Mouse (Mus musculus) midbrain, embryonic 12.5 days (tissue): ENCODE measurements around the gene Lin9. TPM values are rescaled to one million over a fixed set of nuclear protein-coding genes. Genes with fewer than 3 reads are reported as not detected.
A peak's percentile ranks its signal among the peaks of the same experiment; 100 is the strongest.

Source experiments
- ATAC-seq: fragments of 200-750 bp; cut with Nextera tagmentation; 2 replicates; pipeline ENCODE4 v1.8.0; 2017; ENCODE audit warnings: low read depth, moderate TSS enrichment, moderate library complexity; ENCODE audit not compliant: low FRiP score
- H3K27ac ChIP-seq: fragments of 300-500 bp; sonication (generic); replicated peaks from 2 replicates; pipeline ENCODE4 v1.5.1; 2016; ENCODE audit warnings: mild to moderate bottlenecking
- H3K27me3 ChIP-seq: fragments of 300-500 bp; sonication (generic); 2 replicates; pipeline ENCODE4 v1.6.1; 2016; ENCODE audit warnings: mild to moderate bottlenecking
- H3K36me3 ChIP-seq: fragments of 300-500 bp; sonication (generic); 2 replicates; pipeline ENCODE4 v1.6.1; 2016
- H3K4me1 ChIP-seq: fragments of 300-500 bp; sonication (generic); 2 replicates; pipeline ENCODE4 v1.6.1; 2016
- H3K4me2 ChIP-seq: fragments of 300-500 bp; sonication (generic); replicated peaks from 2 replicates; pipeline ENCODE4 v1.6.1; 2016; ENCODE audit warnings: mild to moderate bottlenecking, moderate library complexity
- H3K4me3 ChIP-seq: fragments of 300-500 bp; sonication (generic); 2 replicates; pipeline ENCODE4 v1.5.1; 2016; ENCODE audit warnings: mild to moderate bottlenecking
- H3K9ac ChIP-seq: fragments of 300-500 bp; sonication (generic); replicated peaks from 2 replicates; pipeline ENCODE4 v1.6.1; 2016; ENCODE audit warnings: mild to moderate bottlenecking, moderate library complexity
- H3K9me3 ChIP-seq: fragments of 300-500 bp; sonication (generic); 2 replicates; pipeline ENCODE4 v1.6.1; 2016; ENCODE audit warnings: mild to moderate bottlenecking
- WGBS: fragments of 180-500 bp; shearing (Covaris S2); methylation state at CpG from one replicate; pipeline ENCODE4 v1.1.7; 2016; 5-methylcytosine and 5-hydroxymethylcytosine counted together
- polyA plus RNA-seq: library from polyadenylated mRNA; unstranded; fragments of >200 nt; fragmentation: Nextera tagmentation; extraction: Ambion mirVana; gene quantifications from 2 replicates; pipeline ENCODE4 v1.2.1, GENCODE M21; 2016

The Lin9 gene
- polyA plus RNA-seq, 1 experiment from 2014 or later, result 25.9 TPM

DNA sequence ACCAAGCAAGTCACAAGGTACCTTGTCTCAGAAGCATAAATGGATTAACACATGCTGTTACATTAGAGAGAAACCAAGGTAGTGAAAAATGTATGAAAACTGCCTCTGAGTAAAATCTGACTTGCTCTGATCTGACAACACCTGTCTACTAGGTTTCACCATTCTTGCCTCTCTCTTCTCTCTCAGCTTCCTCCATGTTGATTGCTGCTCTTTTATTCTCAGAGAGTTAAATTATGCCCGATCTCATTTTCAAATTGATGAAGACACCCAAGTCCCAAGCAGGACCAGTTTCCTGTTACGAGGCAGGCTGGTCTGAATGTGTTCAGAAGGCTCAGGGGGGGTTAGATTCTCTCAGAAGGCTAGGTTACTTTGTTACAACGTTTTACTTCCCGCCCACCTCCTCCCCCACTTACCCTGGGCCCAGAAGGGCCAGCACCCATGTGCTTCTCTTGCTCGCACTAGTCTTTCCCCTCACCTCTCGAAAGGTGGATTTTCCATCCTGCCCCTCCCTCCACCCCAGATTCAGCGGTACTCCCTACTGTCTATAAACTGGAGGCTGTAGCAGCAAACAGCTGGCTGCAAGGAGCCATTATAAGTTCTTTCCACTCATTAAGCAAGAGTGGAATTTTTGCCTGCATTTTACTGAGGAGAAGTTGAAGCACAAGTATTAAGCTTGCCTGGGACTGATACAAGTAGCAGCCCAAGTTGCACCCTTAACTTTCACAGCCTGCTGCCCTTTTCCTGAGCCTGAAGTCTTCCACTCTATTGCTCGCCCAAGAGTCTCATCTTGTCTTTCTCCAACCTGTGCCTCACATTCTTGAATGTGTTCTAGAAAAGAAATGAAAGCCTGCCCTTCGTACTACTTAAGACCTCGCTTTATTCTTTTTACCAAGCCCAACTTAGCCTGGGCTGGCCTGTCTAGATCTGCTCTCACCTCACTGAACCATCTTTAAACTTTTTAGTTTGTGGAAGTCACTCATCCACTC lies 1.2 kb upstream of the Lin9 start:
- no peak overlapping the region for H3K27ac ChIP-seq

DNA sequence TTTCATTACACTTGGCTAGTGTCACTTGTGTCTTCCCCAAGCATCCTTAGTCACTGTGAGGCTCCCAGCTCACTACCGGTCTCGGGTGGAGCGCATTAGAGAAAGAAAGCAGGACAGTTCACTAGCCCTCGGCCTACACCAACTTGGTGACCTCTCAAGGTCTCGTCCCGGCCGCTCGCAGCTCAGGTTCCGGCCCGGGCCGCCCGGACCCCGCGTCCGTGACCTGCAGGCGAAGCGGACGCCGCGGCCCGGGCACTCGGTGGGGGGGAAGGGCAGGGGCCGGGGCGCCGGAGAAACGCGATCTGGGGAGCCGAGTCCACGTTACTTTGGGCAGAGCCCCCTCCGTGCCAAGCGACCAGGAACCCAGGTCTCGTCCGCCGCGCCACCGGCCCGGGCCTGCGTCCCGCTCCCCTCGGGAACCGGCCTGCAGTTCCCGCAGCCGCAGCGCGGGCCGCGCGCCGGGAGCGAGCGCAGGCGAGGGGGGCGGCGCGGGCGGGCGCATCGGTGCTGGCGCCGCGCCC lies 285 bp upstream of the Lin9 start:
- Histone ChIP-seq H3K9me3 (no peaks in the 10 kb centered on the region), H3K27ac (peak overlapping the region; percentile 94), H3K4me2 (peak overlapping the region; percentile 88), H3K36me3 (no peaks in the 10 kb centered on the region), H3K9ac (peak overlapping the region; percentile 96), H3K27me3 (no peaks in the 10 kb centered on the region), H3K4me1 (peaks cover 24% of the 10 kb centered on the region), H3K4me3 (peak overlapping the region; percentile 97)
- 0% methylated on average over 42 of the region's 61 CpGs for WGBS
- ATAC-seq, result peak; percentile 79

More for the DNA sequence above, 1.2 kb upstream of the Lin9 start:
- WGBS, result 45% methylated on average over 10 of the region's 10 CpGs
- H3K27me3 ChIP-seq, result no peaks in the 10 kb centered on the region
- ATAC-seq, result no peak
- H3K9me3 ChIP-seq, result no peaks in the 10 kb centered on the region
- H3K9ac ChIP-seq, result peak overlapping the region; percentile 96
- H3K4me1 ChIP-seq, result peaks cover 24% of the 10 kb centered on the region
- peak overlapping the region; percentile 88 for H3K4me2 ChIP-seq
- no peaks in the 10 kb centered on the region for H3K36me3 ChIP-seq
- peak overlapping the region; percentile 97 for H3K4me3 ChIP-seq

DNA sequence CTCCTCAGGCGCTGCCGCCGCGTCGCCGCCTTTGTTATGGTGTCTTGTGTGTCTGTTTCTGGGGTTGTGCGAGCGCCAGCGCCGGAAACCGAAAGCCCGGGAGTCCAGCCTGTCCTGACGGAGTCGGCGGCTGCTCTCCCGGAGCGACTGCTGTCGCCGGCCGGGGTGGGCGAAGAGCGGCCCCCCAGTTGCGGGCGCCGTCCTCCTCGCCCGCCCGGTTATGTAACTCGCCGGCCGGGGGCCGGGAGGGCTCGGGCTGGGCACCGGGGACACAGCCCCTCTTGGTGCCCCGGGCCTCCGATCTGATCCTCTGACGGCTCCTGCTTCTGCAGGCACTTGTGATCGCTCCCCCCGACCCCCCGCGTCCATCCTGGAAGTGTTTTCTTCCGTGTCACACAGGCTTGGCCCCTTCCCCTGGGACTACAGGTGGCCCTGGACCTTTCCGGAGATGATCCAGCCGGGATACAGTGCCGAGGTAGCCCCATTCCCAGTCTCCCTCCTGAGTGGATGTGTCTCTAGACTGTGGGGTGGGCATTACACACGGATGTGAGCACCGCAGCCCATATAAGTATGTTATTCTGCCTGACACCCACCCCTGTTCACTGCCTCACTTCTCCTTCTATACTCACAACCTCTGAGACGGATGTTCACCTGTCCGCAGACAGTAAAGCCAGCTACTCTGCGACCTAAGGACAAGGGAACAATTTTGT lies 723 bp downstream of the Lin9 start:
- H3K36me3 ChIP-seq, result no peaks in the 10 kb centered on the region
- peak; percentile 51 for ATAC-seq
- peak overlapping the region; percentile 94 for H3K27ac ChIP-seq
- no peaks in the 10 kb centered on the region for H3K27me3 ChIP-seq
- peaks cover 24% of the 10 kb centered on the region for H3K4me1 ChIP-seq
- peak overlapping the region; percentile 96 for H3K9ac ChIP-seq
- H3K4me2 ChIP-seq, result peak overlapping the region; percentile 88
- no peaks in the 10 kb centered on the region for H3K9me3 ChIP-seq
- WGBS, result 4% methylated on average over 44 of the region's 50 CpGs
- peak overlapping the region; percentile 97 for H3K4me3 ChIP-seq

DNA sequence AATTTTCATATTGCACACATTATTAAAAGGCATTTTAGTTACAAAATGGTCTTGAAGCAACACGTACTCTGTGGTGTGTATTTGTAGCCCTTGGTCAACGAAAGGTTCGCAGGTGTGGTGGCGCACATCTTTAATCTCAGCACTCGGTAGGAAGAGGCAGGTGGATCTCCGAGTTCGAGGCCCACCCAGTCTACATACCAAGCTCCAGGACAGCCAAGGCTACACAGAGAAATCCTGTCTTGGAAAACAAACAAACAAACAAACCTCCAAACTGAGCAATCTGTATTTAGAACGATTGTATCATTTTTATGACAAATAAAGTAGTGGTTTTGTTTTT lies 1.2 kb downstream of the Lin9 start:
- Histone ChIP-seq H3K4me2 (peak overlapping the region; percentile 88), H3K4me1 (peaks cover 24% of the 10 kb centered on the region), H3K36me3 (no peaks in the 10 kb centered on the region), H3K9me3 (no peaks in the 10 kb centered on the region), H3K4me3 (peak overlapping the region; percentile 97), H3K9ac (peak overlapping the region; percentile 96; the same call in 1 of the 2 replicates), H3K27ac (no peak overlapping the region), H3K27me3 (no peaks in the 10 kb centered on the region)
- WGBS, result 85% methylated on average over 8 of the region's 8 CpGs
- no peak for ATAC-seq

DNA sequence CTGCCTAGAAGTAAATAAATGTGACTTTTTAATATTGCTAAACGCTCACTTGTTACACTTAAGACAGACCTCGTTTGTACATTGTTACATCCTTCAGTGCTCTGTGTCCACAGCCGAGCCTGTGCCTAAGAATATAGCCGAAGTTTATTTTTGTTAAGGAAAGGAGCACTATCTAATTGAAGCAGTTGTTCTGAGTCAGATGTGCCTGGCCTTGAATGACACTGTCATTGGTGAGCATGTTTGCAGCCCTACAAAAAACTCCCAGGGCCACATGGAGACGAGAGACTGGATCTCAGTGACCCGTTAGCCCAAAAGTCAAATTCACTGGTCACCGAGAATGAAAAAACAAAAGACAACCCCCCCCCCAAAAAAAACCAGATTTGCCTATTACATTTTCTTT lies 50.3 kb downstream of the Lin9 start:
- H3K4me3 ChIP-seq, result no peak overlapping the region
- H3K4me2 ChIP-seq, result no peak overlapping the region
- peaks cover 40% of the 10 kb centered on the region for H3K36me3 ChIP-seq
- ATAC-seq, result no peak
- 90% methylated on average over 7 of the region's 7 CpGs for WGBS
- no peak overlapping the region for H3K27ac ChIP-seq
- no peak overlapping the region for H3K9ac ChIP-seq
- H3K4me1 ChIP-seq, result no peaks in the 10 kb centered on the region
- no peaks in the 10 kb centered on the region for H3K9me3 ChIP-seq
- peaks cover 21% of the 10 kb centered on the region for H3K27me3 ChIP-seq

DNA sequence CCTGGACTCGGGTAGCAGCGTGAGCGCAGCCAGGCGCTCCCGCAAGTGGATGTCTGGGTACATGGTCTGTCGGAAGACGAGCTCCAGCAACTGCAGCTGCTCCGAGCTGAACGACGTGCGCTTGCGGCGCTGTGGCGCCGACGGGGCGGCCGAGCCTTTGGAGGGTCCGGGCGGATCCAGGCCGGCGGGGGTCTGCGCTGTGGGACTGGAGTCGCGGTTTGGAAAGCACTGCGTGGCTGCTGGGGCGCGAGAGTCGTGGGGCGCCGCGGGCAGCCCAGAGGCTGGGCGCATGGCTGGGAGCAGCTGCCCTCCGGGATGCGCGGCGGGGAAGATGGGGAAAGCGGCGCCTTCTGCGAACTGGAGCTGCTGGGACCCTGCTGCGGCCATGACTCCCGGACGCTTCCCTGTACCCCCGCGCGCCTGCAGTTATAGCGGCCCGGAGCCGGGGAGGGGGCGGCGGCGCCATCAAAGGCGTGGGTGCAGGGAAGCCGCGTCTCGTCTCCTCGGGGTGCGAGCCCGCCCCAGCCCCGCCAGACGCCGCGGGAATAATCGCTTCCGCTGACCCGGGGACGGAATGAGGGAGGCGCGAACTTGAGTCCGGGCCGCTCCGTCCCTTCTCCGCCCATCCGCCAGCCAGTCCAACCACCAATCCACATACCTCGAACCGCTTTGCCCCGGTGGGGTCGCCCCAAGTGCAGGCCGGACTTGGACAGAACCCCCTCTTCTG lies 55.8 kb downstream of the Lin9 start, which contains the start of gene Mixl1:
TSS of gene Mixl1 (minus strand) at position 409 of the 727 bp plus-strand sequence.
- Histone ChIP-seq H3K9me3 (no peaks in the 10 kb centered on the region), H3K4me3 (peak within 1 kb of the TSS; percentile 46), H3K4me1 (peaks cover 10% of the 10 kb centered on the region), H3K36me3 (peaks cover 5% of the 10 kb centered on the region; the same call in 1 of the 2 replicates), H3K4me2 (peak within 1 kb of the TSS; percentile 60), H3K9ac (peak within 1 kb of the TSS; percentile 15; the same call in 1 of the 2 replicates), H3K27me3 (peaks cover 51% of the 10 kb centered on the region), H3K27ac (no peak within 1 kb of the TSS)
- 2% methylated on average over 77 of the region's 79 CpGs for WGBS
- ATAC-seq, result peak; percentile 47; the same call in 1 of the 2 replicates

DNA sequence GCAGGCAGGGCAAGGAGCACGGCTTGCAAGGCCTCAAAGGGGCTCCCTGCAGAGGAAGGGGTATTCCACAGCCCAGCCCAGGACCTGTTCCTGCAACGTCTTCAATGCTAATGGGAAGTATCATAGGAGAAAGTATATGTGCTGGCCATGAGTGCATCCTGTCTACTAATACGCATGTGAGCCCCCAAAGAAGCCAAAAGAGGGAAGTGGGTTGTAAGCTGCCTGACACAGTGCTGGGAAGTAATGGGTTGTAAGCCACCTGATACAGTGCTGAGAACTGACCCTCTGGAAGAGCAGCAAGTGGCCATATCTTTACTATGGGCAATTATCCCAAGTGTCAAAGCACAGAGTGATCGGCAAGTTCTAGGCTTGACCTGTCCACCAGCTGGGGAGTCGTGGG lies 57.1 kb downstream of the Lin9 start:
- Histone ChIP-seq H3K27ac (no peak overlapping the region), H3K4me3 (no peak overlapping the region), H3K27me3 (peaks cover 51% of the 10 kb centered on the region), H3K36me3 (no peaks in the 10 kb centered on the region), H3K9ac (no peak overlapping the region), H3K4me1 (peaks cover 10% of the 10 kb centered on the region), H3K4me2 (no peak overlapping the region), H3K9me3 (no peaks in the 10 kb centered on the region)
- no peak for ATAC-seq
- 52% methylated on average over 5 of the region's 5 CpGs for WGBS

DNA sequence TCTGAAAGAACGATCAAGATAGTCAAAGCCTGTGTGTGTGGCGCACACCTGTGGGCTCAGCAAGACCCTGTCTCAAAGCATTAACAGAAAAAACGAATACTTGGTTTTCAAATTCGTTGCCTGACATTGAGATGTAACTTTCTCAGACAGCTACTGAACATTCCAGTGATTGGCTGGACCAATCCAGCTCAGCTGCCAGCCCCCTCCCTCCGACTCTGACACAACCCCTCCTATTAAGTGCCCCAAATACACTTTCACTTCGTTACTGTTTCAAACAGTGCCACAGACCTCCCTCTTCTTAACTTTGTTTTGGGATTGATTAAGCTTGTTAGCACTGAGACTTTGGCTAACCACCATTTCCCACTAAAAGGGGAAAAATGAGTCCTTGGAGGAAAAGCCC lies 62.5 kb downstream of the Lin9 start:
- Histone ChIP-seq H3K4me2 (no peak overlapping the region), H3K9me3 (no peaks in the 10 kb centered on the region), H3K36me3 (no peaks in the 10 kb centered on the region), H3K4me3 (no peak overlapping the region), H3K27ac (no peak overlapping the region), H3K9ac (no peak overlapping the region), H3K4me1 (no peaks in the 10 kb centered on the region), H3K27me3 (peaks cover 9% of the 10 kb centered on the region)
- 59% methylated on average over 6 of the region's 6 CpGs for WGBS
- no peak for ATAC-seq

DNA sequence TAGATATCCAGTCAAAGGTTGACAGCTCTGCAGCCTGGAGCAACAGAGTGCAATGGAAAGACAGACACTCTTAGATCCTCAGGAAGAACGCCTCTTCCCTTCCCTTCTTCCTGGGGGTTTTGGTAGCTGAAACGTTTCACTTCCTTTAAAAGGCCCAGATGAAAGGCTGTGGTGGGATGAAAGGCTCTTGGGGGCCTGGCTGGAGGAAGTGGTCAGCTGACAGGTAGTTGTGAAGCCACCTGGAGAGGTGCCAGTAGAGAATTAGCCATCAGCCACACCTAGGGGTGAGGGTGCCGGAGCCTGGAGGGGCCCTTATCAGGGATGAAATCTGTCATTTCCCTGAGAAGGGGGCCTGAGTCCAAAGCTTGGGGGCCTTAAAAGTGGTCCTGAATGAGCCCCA lies 66.4 kb downstream of the Lin9 start:
- no peak for ATAC-seq
- 69% methylated on average over 3 of the region's 3 CpGs for WGBS

DNA sequence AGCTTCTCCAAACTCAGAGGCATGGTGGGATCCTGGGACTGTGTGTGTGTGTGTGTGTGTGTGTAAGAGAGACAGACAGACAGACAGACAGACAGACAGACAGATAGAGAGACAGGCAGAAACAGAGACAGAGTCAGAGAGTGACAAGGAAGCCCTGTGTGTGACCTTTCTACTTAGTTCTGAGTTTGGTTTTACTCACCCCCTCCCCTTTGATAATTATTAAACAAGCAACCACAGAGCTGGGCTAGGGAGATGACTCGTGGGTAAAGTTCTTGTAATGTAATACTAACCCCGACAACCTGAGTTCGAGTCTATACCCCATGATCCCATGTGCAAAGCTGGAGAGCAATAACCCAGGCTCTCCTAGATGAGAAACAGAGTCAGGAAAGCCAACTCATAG lies 66.9 kb downstream of the Lin9 start:
- WGBS, result 87% methylated on average over 3 of the region's 3 CpGs
- Histone ChIP-seq H3K4me2 (no peak overlapping the region), H3K27me3 (no peaks in the 10 kb centered on the region), H3K9me3 (no peaks in the 10 kb centered on the region), H3K4me3 (no peak overlapping the region), H3K36me3 (no peaks in the 10 kb centered on the region), H3K27ac (no peak overlapping the region), H3K4me1 (no peaks in the 10 kb centered on the region), H3K9ac (no peak overlapping the region)
- ATAC-seq, result no peak

More for the DNA sequence above, 66.4 kb downstream of the Lin9 start:
- H3K9me3 ChIP-seq, result no peaks in the 10 kb centered on the region
- H3K4me3 ChIP-seq, result no peak overlapping the region
- H3K4me2 ChIP-seq, result no peak overlapping the region
- no peaks in the 10 kb centered on the region for H3K27me3 ChIP-seq
- no peaks in the 10 kb centered on the region for H3K4me1 ChIP-seq
- H3K36me3 ChIP-seq, result no peaks in the 10 kb centered on the region
- no peak overlapping the region for H3K9ac ChIP-seq
- H3K27ac ChIP-seq, result no peak overlapping the region

DNA sequence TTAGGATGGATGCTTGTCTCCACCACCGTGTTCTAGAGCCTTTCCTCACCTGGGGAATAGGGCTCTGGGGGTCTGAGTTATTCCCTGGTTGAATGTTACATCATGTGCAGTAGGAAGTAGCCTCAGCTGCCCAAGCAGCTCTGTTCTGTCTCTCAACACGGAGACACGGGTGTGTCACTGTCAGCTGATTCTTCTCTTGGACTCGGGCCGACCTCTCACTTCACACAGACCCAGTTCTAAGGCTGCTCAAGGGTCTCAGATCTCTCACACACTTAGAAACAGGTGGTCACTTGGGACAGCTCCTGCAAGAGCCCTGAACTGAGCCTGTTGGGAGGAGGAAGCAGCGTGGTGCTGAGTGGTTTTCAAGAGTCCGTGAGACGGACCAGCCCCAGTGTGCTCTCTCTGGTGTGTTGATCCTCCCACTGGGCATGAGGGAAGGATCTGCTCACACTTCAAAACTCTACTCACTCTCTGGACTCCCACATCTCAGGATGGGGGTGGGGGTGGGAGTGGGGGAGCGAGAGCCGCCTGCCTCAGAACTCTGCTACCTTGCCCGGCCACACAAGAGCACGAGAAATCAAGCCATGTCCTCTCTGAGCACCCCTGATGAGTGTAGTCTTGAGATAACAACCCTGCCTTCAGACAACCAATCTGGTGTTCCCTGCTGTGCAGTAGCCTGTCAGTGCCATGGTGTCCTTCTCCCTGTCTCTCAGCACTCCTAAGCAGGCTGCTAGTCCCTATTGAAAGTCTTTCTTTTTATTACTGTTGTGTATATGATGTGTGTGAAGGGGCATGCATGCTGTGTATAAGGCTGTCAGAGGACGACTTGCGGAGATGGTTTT lies 68.2 kb downstream of the Lin9 start:
- H3K27me3 ChIP-seq, result no peaks in the 10 kb centered on the region
- no peak overlapping the region for H3K4me3 ChIP-seq
- H3K36me3 ChIP-seq, result no peaks in the 10 kb centered on the region
- 80% methylated on average over 14 of the region's 14 CpGs for WGBS
- ATAC-seq, result no peak
- H3K4me2 ChIP-seq, result no peak overlapping the region
- no peaks in the 10 kb centered on the region for H3K9me3 ChIP-seq
- no peak overlapping the region for H3K27ac ChIP-seq
- H3K4me1 ChIP-seq, result no peaks in the 10 kb centered on the region
- no peak overlapping the region for H3K9ac ChIP-seq
